Mouse (Mus musculus): ENCODE measurements around the gene Calm3.

- no peak for TF ChIP-seq POLR2A (IDR thresholded peaks at IDR 0.05; ENCODE audit: extremely low read depth, insufficient read depth, low read length)
- no peak for TF ChIP-seq CTCF (IDR thresholded peaks at IDR 0.05; ENCODE audit: low read depth, low read length)
Measured at GRCm38 (mm10) chr7:16971160-16971559, 47.2 kb upstream of the Calm3 start.
